Mouse (Mus musculus) heart, adult 2 months (tissue): Measurements from ENCODE around the gene BC053393.

Experiments used
- CTCF ChIP-seq: fragments of 200-600 bp; IDR thresholded peaks from 2 replicates; pipeline ENCODE4 v1.8.1; 2022; ENCODE audit warnings: antibody characterized with exemption, mild to moderate bottlenecking, moderate library complexity
- EP300 ChIP-seq: fragments of 200-500 bp; IDR thresholded peaks from 2 replicates; pipeline ENCODE4 v1.6.1; 2011; ENCODE audit warnings: low read depth, low read length, control low read depth; ENCODE audit not compliant: insufficient read depth
- POLR2A ChIP-seq: fragments of 200-500 bp; IDR thresholded peaks from 2 replicates; pipeline ENCODE4 v1.6.1; 2011; ENCODE audit warnings: mild to moderate bottlenecking, low read depth, low read length, control low read depth; ENCODE audit not compliant: insufficient read depth

GRCm38 (mm10) chr11:46620414-46621168, 49.3 kb downstream of the BC053393 start:
- TF ChIP-seq CTCF (no peak), EP300 (no peak), POLR2A (no peak)
